Mouse (Mus musculus) intestine, embryonic 14.5 days (tissue): ENCODE results near the gene Vav1. TPM values are rescaled to one million over a fixed set of nuclear protein-coding genes. Genes with fewer than 3 reads are reported as not detected.

Experiments
- ATAC-seq: fragments of 200-750 bp; cut with Nextera tagmentation; replicated peaks from 2 replicates; pipeline ENCODE4 v1.8.0; 2017; ENCODE audit warnings: low read depth, moderate number of reproducible peaks, moderate TSS enrichment, moderate library complexity; ENCODE audit not compliant: low FRiP score, low TSS enrichment
- DNase-seq: peaks from one replicate; pipeline ENCODE4 v3.0.0-alpha.2; 2018; ENCODE audit warnings: low spot score
- H3K27ac ChIP-seq: fragments of 300-500 bp; sonication (generic); 2 replicates; pipeline ENCODE4 v1.5.1; 2014; ENCODE audit warnings: low read depth, mild to moderate bottlenecking, control low read depth
- H3K27me3 ChIP-seq: fragments of 300-500 bp; sonication (generic); replicated peaks from 2 replicates; pipeline ENCODE4 v1.6.1; 2014; ENCODE audit warnings: low read length, control low read depth; ENCODE audit not compliant: control insufficient read depth, insufficient read depth
- H3K36me3 ChIP-seq: fragments of 300-500 bp; sonication (generic); 2 replicates; pipeline ENCODE4 v1.6.1; 2014; ENCODE audit warnings: low read length, control low read depth; ENCODE audit not compliant: control insufficient read depth, insufficient read depth
- H3K4me1 ChIP-seq: fragments of 300-500 bp; sonication (generic); replicated peaks from 2 replicates; pipeline ENCODE4 v1.6.1; 2014; ENCODE audit warnings: low read length, control low read depth, mixed read lengths; ENCODE audit not compliant: control insufficient read depth, insufficient read depth
- H3K4me2 ChIP-seq: fragments of 300-500 bp; sonication (generic); 2 replicates; pipeline ENCODE4 v1.6.1; 2014; ENCODE audit warnings: low read length
- H3K4me3 ChIP-seq: fragments of 300-500 bp; sonication (generic); 2 replicates; pipeline ENCODE4 v1.5.1; 2014; ENCODE audit warnings: low read depth, low read length, control low read depth, mixed read lengths
- H3K9ac ChIP-seq: fragments of 300-500 bp; sonication (generic); 2 replicates; pipeline ENCODE4 v1.6.1; 2014; ENCODE audit warnings: mild to moderate bottlenecking, low read length
- H3K9me3 ChIP-seq: fragments of 300-500 bp; sonication (generic); 2 replicates; pipeline ENCODE4 v1.6.1; 2016; ENCODE audit warnings: low read length, control low read depth; ENCODE audit not compliant: control insufficient read depth
- WGBS: fragments of 180-500 bp; shearing (Covaris S2); extraction: QIAGEN DNeasy Blood & Tissue Kit; methylation state at CpG from one replicate; pipeline ENCODE4 v1.1.7; 2014; 5-methylcytosine and 5-hydroxymethylcytosine counted together
- polyA plus RNA-seq: library from polyadenylated mRNA; unstranded; fragments of >200 nt; fragmentation: Nextera tagmentation; extraction: Ambion mirVana; gene quantifications from 2 replicates; pipeline ENCODE4 v1.2.1, GENCODE M21; 2014

The Vav1 gene
- polyA plus RNA-seq, 1 experiment from 2014 or later, result 2.1 TPM

DNA sequence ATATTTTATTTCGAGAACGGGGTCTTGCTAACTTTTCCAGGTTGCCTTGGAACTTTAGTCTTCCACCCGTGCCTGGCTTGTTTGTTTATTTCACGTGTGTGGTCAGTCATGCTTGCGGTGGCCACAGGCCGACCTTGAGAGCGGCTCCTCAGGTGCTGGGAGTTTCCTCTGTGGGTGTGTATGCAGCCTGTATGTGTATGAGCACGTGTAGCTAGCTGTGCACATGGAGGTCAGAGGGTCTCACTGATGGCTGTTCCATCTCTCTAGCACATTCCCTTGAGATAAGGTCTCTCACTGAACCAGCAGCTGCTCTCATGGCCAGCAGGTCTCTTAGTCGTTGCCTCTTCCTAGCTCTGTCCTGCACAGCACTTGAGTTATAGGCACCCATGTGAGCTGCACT lies 18.5 kb upstream of the Vav1 start:
- 89% methylated on average over 9 of the region's 9 CpGs for WGBS
- no peaks in the 10 kb centered on the region for H3K9me3 ChIP-seq
- ATAC-seq, result no peak
- peaks cover 9% of the 10 kb centered on the region for H3K4me1 ChIP-seq
- H3K27ac ChIP-seq, result no peak overlapping the region
- no peak overlapping the region for H3K4me2 ChIP-seq
- peaks cover 83% of the 10 kb centered on the region for H3K36me3 ChIP-seq
- H3K4me3 ChIP-seq, result no peak overlapping the region
- no peak overlapping the region for H3K9ac ChIP-seq
- no peak for DNase-seq
- H3K27me3 ChIP-seq, result no peaks in the 10 kb centered on the region

DNA sequence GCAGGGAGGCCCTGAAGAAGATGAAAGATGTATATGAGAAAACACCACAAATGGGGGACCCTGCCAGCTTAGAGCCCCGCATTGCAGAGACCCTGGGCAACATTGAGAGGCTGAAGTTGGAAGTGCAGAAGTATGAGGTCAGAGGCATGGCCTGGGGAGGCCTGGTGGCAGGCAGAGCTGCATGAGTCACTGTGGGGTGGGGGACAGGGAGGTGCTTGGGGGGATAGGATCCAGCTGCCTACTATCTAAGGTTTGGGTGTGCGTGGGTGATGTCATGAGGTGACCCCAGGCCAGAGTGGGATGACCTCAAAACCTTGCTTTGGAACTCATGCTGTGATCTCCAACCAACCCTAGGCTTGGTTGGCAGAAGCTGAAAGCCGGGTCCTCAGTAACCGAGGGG lies 17.6 kb upstream of the Vav1 start:
- Histone ChIP-seq H3K9me3 (no peaks in the 10 kb centered on the region), H3K9ac (no peak overlapping the region), H3K36me3 (peaks cover 74% of the 10 kb centered on the region), H3K27me3 (no peaks in the 10 kb centered on the region), H3K4me3 (no peak overlapping the region), H3K4me1 (peaks cover 9% of the 10 kb centered on the region), H3K4me2 (no peak overlapping the region), H3K27ac (no peak overlapping the region)
- no peak for ATAC-seq
- no peak for DNase-seq
- 95% methylated on average over 4 of the region's 4 CpGs for WGBS

DNA sequence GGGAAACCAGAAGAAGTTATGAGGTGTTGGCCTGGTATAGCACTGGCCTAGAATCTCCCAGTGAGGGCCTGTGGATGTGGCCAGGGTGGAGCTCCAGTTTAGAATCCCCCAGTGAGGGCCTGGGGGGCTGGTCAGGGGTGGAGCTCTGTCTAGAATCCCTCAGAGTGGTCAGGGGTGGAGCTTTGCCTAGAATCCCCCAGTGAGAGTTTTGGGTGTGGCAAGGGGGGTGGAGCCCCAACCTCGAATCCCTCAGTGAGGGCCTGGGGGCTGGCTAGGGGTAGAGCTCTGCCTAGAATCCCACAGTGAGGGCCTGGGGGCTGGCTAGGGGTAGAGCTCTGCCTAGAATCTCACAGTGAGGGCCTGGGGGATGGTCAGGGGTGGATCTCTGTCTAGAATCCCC lies 17.1 kb upstream of the Vav1 start:
- 17% methylated on average over 1 of the region's 1 CpGs for WGBS
- Histone ChIP-seq H3K36me3 (peaks cover 69% of the 10 kb centered on the region), H3K27me3 (no peaks in the 10 kb centered on the region), H3K27ac (no peak overlapping the region), H3K9me3 (no peaks in the 10 kb centered on the region), H3K4me3 (no peak overlapping the region), H3K9ac (no peak overlapping the region), H3K4me2 (no peak overlapping the region), H3K4me1 (peaks cover 9% of the 10 kb centered on the region)
- ATAC-seq, result no peak
- DNase-seq, result no peak

DNA sequence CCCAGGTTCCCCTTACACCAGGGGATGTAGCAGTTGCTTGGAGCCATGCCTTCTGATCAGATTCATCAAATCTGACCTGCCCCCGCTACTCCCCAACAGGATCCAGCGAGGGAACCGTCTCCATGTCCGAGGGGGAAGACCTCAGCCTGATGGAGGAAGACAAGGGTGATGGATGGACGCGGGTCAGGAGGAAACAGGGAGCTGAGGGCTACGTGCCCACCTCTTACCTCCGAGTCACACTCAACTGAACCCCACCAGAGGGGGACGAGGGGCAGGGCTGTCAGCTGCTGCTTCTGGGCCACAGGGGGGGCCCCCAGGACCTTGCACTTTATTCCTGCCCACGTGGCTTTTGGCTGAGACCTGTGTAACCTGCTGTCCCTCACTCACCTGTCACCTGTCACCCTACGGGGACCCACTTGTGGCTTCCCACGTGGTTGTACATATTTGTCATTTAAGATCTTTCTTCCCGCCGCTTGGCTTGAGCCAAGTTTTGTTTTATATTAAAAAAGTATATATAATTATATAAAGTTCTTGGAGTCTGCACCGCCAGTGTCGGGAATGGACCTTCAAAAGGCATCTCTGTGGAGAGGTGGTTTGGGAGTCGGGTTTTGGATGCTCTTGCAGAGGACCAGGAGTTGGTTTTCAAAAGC lies 15.9 kb upstream of the Vav1 start:
- Histone ChIP-seq H3K36me3 (peaks cover 57% of the 10 kb centered on the region), H3K27me3 (no peaks in the 10 kb centered on the region), H3K9me3 (no peaks in the 10 kb centered on the region), H3K4me3 (no peak overlapping the region), H3K4me1 (peaks cover 9% of the 10 kb centered on the region), H3K9ac (no peak overlapping the region), H3K4me2 (no peak overlapping the region), H3K27ac (no peak overlapping the region)
- 89% methylated on average over 17 of the region's 17 CpGs for WGBS
- no peak for DNase-seq
- ATAC-seq, result no peak

DNA sequence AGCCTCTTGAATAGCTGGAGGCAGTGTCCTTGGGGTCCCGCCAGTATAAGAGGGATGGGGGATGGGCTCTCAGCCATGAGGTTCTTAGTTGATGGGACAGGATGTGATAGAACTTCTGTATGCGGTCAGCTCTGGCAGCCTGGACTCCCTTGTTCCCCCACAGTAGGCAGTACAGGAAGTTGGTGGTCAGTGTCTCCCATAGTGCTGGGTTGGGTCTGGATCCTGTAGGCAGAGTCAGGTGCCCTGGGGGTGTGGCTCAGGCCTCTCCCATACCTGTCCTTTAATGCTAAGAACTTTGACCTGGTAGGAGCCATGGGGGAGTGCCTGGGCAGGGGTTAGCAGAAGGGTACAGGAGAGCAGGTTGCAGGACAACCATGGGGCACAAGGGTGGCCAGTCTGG lies 14.7 kb upstream of the Vav1 start:
- H3K4me3 ChIP-seq, result no peak overlapping the region
- no peak overlapping the region for H3K4me2 ChIP-seq
- H3K9me3 ChIP-seq, result no peaks in the 10 kb centered on the region
- H3K27ac ChIP-seq, result no peak overlapping the region
- 74% methylated on average over 2 of the region's 2 CpGs for WGBS
- no peak overlapping the region for H3K9ac ChIP-seq
- no peaks in the 10 kb centered on the region for H3K27me3 ChIP-seq
- H3K4me1 ChIP-seq, result peaks cover 9% of the 10 kb centered on the region
- DNase-seq (no peak), ATAC-seq (peak; percentile 52)
- H3K36me3 ChIP-seq, result peaks cover 47% of the 10 kb centered on the region

DNA sequence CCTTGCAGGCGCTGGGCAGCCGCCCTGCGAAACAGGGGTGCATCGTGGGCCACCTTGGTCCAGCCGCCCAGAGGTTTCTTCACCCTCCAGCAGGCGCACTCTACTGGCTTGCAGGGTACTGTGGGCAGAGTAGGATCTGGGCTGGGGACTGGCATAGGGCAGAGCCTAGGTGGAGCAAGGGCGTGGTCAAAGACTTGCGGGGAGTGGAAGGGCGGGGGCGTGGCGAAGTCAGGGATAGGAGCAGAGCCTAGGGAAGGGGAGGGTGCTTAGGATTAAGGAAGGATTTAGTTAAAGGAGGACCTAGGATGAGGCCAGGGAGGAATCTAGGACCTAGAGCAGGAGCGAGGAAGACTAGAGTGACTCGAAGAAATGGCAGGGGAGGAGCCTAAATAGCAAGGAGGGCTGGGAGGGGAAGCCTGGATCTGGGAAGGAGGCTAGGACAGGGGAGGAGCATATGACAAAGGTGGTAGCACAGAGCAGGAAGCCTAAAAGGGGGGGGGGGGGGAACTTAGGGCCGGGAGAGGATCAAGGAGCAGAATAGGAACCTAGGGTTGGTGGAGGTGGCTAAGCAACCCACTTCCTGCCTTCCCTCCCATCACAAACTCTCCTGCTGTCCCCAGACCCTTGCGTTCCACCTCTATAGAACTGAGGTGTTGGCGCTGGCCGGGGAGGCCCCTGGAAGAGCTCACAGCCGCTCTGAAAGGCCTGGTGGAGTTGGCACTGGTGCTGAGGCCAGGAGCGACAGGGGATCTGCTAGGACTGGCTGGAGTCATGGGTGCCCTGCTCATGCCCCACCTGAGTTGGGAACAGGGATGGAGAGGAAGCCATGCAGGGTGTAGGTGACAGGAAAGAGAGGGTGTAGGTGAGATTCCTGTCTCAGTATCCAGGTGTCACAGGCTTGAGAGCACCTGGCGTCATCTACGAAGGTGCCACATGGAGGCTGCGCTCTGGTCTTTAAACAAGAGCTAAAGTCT lies 13.6 kb upstream of the Vav1 start:
- no peaks in the 10 kb centered on the region for H3K27me3 ChIP-seq
- H3K9ac ChIP-seq, result no peak overlapping the region
- H3K4me2 ChIP-seq, result peak overlapping the region; percentile 30
- peak; percentile 71 for ATAC-seq
- H3K36me3 ChIP-seq, result peaks cover 36% of the 10 kb centered on the region
- H3K27ac ChIP-seq, result no peak overlapping the region
- peak; percentile 62 for DNase-seq
- no peak overlapping the region for H3K4me3 ChIP-seq
- H3K9me3 ChIP-seq, result no peaks in the 10 kb centered on the region
- peaks cover 9% of the 10 kb centered on the region for H3K4me1 ChIP-seq
- WGBS, result 29% methylated on average over 21 of the region's 22 CpGs

DNA sequence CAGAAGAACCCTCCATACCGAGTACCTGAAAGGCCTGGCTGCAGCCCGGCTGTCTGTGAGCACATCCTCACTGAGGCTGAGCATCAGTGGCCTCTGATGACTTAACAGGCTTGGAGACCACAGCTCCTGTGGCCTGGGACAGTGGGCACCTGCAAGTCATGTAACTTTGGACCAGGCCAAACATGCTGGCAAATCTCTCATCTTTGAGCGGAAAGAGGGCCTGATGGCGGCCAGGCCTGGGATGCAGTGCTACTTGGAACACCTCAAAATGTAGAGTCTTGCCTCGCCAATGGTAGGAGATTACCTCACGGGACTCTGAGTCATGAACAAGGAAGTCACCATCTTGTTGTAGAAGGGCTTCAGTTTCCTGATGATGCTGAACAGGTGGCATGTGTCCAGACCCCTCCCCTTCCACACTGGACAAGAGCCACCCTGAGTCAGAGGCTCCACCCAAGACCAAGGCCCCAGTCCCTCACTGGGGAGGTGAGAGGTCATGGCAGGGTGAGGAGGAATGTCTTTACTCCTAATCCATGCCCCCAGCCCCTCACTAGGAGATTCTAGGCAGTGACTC lies 11.3 kb upstream of the Vav1 start:
- no peaks in the 10 kb centered on the region for H3K9me3 ChIP-seq
- DNase-seq (no peak), ATAC-seq (no peak)
- peaks cover 9% of the 10 kb centered on the region for H3K4me1 ChIP-seq
- 87% methylated on average over 6 of the region's 6 CpGs for WGBS
- H3K4me2 ChIP-seq, result no peak overlapping the region
- H3K27me3 ChIP-seq, result no peaks in the 10 kb centered on the region
- no peak overlapping the region for H3K27ac ChIP-seq
- H3K36me3 ChIP-seq, result peaks cover 13% of the 10 kb centered on the region
- no peak overlapping the region for H3K4me3 ChIP-seq
- no peak overlapping the region for H3K9ac ChIP-seq

DNA sequence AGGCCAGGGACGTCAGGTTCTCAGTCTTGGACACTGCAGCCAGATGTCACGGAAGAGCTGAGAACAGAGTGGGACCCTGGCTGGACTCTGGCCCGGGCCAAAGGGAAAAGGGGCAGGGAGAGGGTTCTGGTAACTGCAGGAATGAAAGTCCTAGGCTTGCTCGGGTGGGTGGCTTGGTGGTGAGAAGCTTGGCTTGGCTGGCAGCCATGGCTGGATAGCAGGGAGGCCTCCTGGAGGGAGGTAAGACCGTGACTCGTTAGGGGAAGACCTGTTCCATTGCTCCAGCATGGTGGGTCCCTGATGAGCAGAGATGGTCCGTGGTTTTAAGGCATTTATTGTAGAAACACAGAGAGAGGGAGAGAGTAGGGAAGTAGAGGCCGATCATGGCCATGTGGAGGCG lies 7.6 kb upstream of the Vav1 start:
- peaks cover 19% of the 10 kb centered on the region for H3K27me3 ChIP-seq
- H3K36me3 ChIP-seq, result no peaks in the 10 kb centered on the region
- 74% methylated on average over 8 of the region's 9 CpGs for WGBS
- no peak for ATAC-seq
- H3K9ac ChIP-seq, result no peak overlapping the region
- no peak overlapping the region for H3K4me2 ChIP-seq
- no peak overlapping the region for H3K27ac ChIP-seq
- H3K4me3 ChIP-seq, result no peak overlapping the region
- H3K9me3 ChIP-seq, result no peaks in the 10 kb centered on the region
- no peak for DNase-seq
- H3K4me1 ChIP-seq, result peaks cover 6% of the 10 kb centered on the region
